Mouse (Mus musculus) hematopoietic stem cell, adult 5-6 weeks (primary cell): ENCODE data around the gene Trp53tg5. TPM values are rescaled to one million over a fixed set of nuclear protein-coding genes. Genes with fewer than 3 reads are reported as not detected.

ENCODE experiments used
- ATAC-seq, 2 experiments: fragments of 125-278 bp in 1 of 2; replicated peaks in 1 of 2; 2 replicates each; pipeline ENCODE4 v1.8.0; 2016 to 2017; ENCODE audit warnings: inconsistent platforms in 2 of 2, mild to moderate bottlenecking in 2 of 2, moderate number of reproducible peaks in 2 of 2, low read depth in 1 of 2, moderate TSS enrichment in 1 of 2; ENCODE audit not compliant: low FRiP score in 2 of 2, poor library complexity in 2 of 2, severe bottlenecking in 2 of 2, insufficient read depth in 1 of 2, low TSS enrichment in 1 of 2
- total RNA-seq: library from RNA; stranded (forward); fragments of 172-1452, 232-1000 nt; gene quantifications from 2 replicates; pipeline ENCODE4 v1.2.3, GENCODE M21; 2017

Trp53tg5 gene
- total RNA-seq, 1 experiment from 2014 or later = not detected

DNA sequence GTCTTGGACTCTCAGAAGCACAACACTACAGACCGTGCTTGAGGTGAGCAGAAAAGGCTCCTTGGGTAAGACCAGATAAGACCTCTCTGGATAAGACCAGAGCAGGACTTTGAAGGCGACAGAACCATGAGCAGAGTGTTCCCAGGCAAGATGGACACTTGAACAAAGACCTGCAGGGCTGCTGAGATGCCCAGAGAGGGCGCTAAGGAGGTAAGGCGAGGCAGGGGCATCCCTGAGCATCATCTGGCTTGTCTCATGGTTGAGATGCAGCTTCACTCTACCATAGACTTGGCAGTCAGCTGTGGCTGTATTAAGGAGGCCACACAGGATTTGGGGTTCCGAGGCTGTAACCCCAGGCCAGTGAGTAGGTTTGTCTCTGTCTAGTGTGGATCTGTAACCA lies 25.8 kb upstream of the Trp53tg5 start:
- ATAC-seq = no peak

DNA sequence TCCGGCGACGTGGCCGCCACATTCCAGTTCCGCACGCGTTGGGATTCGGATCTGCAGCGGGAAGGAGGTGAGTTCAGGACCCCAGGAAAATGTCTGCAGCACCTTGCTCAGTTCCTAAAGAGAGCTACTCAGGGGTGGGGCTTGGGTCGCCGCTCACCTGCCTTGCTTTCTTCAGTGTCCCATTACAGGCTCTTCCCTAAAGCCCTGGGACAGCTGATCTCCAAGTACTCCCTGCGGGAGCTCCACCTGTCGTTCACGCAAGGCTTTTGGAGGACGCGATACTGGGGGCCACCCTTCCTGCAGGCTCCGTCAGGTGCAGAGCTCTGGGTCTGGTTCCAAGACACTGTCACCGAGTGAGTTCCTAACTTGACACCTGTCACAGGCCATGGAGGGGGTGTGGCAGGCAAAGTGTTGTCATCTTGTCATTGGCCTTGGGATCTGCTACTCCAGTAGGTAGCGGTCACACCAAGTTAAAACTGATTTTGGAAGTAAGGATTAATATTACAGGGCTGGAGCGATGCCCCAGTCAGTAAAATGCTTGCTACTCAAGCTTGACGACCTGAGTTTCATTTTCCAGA lies 24.3 kb upstream of the Trp53tg5 start:
- peak in 1 of 2 experiments; percentile 21; a peak in 1 of 4 replicates for ATAC-seq

DNA sequence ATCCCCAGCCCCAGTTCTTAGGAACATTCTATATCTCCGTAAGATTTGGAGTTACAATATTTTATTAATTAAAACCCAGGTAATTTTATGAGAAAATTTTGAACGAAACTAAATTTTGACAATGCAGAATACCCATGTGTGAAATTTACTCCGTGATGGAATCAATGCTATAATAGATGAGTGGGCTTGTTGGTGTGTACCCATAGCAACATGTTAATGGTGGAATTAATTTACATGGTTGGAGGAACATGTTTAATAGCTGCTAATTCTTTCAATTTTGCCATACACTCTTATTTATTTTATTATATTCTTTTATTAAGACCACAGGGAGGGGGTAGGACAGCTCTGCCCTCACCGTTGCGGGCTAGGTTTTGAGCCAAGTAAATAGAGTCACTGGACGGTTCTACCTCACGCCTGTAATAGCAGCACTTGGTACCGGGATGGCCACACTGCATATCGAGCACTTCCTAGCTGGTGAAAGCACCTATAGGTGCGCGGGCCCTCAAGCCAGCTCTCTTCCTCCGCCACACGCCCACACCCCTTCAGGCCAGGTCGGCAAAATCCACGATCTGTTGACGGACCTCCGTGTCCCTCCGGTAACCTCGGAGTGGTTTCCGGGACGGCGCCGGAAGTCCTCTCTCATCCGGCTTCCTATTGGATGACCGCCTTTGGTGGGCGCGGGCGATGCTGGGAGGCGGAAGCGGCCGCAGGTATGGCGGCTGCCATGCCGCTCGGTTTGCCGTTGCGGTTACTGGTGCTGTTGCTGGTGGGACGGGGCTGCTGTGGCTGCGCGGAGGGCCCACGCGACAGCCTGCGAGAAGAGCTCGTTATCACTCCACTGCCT lies 23.5 kb upstream of the Trp53tg5 start, which contains the start of gene Pigt:
Pigt (plus strand) TSS at position 674 of the 844 bp plus-strand sequence.
- peak; percentile 77 to 95 for ATAC-seq

DNA sequence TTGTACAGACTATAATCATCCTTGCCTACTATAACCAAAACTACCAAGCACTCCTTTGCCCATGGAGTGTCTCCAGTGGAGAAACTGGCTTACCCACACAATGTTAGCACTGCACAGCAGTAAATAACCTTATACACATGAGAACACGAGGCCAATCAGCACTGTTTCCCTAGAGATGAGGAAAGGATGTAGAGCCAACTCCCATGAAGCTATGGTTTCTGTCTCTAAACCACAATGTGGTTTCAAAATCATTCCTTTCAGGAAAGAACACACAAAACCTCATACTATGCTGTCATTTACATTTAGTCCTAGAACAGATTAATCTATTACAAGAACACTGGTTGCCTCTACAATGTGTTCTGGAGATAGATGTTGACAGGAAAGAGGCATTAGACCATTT lies 22.8 kb upstream of the Trp53tg5 start:
- ATAC-seq = no peak

DNA sequence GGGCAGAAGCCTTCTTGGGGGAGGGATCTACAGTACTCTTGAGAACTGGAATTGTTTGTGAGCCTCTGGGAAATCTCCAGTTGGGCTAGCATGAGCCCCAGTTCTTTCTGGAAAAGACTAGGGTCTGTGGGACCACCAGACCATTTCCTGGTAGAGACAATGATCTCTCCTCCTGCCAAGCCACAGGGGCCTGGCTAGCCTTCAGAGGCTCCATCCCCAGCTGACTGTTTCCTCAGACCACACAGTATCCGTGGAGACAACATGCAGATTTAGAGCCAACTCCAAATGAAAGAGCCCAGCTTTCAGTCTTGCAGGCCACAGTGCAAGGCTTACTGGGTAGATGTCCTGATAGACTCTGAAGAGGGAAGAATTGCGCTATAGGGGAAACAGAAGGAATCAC lies 20.6 kb upstream of the Trp53tg5 start:
- ATAC-seq = no peak

DNA sequence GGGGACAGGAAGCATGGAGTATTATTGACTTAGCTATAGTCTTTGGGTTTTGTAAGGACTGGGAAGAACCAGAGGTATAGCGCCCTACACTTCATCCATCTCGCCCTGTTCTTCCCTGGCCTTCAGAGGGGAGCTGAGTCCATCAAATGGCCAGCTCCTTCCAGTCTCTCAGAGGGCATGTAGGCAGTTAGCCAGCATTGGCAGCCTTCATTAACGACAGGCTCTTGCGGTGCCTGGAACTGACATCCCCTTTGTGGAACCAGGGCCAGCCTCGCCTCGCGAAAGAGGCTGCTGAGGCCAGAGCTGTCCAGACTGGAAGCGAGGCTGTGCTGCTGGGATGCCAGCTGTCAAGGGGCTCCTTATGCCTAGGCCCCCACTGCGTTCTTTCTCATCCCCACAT lies 14.3 kb upstream of the Trp53tg5 start:
- ATAC-seq = no peak

DNA sequence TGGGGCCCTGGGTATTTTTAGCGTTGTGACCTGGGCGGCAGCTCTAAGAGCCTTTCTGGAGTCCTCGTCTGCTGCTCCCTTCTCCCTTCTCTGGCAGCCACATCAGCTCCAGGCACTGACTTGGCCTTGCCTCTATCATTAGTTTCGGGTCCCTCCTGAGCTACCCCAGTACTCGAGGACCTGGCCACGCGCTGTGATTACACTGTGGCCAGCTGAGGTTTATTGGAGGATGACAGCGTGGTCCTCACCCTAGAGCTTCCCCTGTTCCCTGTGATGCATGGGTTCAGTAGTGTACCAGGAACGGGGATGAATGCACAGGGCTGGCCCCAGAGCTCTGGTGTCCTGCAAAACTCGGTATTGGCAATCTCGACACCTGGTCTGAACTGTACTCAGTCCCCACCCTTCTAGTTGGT lies 13.6 kb upstream of the Trp53tg5 start:
- 0 out of 4 replicates have a peak, but pooled peaks of 1 of the 2 experiments have one; percentile 3 for ATAC-seq

DNA sequence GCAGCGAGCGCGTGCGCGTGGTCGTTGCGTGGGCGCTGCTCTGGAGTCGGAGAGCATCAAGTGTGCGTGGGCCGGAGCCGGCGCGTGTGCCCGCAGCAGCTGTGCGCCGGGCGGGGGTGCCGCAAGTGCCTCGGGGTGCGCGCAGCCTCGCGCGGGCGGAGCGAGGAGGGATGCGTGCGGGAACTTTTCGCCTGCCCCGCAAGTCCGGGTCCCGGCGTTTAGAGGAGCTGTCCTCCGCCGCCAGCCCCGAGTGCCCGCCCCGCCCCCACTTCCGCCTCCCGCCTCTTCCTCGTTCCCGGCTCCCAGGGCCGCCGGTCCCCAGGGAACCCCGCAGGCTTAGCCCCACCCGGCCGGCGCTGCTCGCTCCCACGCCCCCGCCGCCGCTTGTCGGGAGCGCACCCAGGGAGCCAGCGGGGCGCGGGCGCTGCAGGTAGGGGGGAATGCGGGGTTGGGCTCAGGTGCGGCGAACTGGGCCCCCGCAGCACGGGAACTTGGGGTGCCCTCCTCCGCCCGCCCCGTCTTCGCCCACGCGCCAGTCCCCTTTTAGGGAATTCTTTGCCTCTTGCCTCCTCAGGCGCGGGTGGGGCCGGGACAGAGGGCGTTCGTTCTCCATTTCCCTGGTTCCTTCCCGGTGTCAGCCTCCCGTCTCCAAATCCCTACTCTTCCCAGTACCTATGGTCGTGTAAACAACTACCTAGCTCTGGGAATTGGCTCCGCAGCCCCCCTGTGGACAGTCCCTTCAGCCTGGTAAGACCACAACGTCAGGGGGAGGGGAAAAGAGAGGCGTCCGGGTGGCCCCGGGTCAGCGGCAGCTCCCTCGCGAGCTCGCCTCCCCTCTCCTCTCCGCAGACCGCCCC lies 13.0 kb upstream of the Trp53tg5 start:
- ATAC-seq = peak in 1 of 2 experiments; percentile 50; a peak in 1 of 4 replicates

DNA sequence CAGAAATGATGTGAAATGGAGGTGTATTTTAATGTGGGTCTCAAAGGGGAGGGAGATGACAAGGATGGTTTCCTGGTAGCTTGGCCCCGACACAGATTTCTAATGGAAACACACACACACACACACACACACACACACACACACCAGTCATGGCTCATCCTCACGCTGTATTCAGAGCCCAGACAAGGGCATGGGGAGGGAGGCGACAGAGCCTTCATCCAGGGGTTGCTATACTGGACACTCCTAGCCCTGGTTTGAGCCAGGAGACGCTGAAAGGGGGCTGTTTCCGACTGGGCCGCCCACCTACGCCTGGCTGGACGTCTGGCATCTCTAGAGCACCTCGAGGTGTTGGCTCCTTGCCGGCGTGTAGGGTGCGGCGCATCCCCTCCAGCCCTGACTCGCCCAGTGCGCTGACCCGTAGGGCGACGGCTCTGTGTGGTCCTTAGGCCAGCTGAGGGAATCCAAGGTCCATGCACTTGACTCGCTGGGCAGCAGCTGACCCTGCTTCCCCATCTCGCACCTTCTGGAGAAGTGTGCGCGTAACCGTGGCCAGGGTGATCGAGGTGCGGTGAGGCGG lies 12.2 kb upstream of the Trp53tg5 start, which contains the start of gene Dbndd2:
Dbndd2 (plus strand) TSS at position 426 of the 577 bp plus-strand sequence.
- 0 out of 4 replicates have a peak, but pooled peaks of 1 of the 2 experiments have one; percentile 2 for ATAC-seq

DNA sequence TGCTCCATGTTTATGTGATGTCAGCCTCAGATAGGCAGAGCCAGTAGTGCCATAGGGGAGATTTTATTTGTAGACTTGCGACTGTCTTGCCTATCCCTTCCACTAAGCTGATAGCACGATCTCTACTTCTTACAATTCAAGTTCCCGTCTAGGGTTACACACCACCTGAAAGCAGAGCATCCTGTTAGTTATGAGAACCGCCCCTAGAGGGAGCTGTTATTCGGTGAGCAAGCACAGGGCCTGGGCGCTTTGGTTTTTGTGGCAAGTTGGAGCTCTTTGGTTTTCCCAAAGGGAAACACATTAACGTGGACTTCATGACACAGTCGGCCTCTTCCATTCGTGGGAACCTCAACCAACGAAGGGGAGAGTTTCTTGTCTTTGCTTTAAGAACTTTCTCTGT lies 3.3 kb downstream of the Trp53tg5 start:
- peak; percentile 64 to 67; a peak in 3 of 4 replicates for ATAC-seq

DNA sequence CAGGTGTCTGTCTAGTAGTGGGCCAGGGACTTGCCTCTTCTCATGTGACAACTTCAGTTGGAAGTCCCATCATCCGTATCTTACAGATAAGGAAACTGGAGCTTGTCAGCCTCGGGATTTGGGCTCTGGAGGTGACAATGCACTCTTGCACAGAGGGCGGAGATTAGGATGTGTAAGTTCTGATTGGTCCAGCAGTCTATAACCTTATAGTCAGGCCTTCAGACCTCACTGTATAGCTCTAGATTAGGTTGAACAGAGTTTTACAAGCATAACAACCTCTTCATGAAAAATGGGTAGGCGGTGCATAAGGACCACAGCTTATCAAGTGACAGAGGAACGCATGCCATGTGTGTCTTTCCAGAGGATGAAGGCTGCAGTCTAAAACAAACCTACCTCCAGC lies 6.7 kb downstream of the Trp53tg5 start:
- no peak for ATAC-seq

DNA sequence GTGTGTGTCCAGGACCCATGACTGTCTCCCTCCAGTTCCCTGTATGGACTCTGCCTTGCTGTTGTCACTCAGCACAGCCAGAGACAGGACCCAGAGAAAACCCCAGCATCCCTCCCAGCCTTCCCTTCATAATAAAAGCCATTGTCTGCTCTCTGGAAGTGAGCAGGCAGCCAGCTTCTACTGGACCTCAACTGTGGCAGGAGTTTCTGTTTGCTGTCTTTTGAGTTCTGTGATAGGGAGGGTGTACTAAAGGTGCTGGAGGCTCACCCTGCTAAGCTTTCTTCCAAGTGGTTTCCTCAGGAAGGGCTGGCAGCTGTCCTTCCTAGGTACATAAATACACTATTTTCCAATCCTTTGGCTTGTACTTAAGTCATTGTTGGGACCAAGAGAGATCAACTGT lies 8.4 kb downstream of the Trp53tg5 start:
- ATAC-seq = no peak

DNA sequence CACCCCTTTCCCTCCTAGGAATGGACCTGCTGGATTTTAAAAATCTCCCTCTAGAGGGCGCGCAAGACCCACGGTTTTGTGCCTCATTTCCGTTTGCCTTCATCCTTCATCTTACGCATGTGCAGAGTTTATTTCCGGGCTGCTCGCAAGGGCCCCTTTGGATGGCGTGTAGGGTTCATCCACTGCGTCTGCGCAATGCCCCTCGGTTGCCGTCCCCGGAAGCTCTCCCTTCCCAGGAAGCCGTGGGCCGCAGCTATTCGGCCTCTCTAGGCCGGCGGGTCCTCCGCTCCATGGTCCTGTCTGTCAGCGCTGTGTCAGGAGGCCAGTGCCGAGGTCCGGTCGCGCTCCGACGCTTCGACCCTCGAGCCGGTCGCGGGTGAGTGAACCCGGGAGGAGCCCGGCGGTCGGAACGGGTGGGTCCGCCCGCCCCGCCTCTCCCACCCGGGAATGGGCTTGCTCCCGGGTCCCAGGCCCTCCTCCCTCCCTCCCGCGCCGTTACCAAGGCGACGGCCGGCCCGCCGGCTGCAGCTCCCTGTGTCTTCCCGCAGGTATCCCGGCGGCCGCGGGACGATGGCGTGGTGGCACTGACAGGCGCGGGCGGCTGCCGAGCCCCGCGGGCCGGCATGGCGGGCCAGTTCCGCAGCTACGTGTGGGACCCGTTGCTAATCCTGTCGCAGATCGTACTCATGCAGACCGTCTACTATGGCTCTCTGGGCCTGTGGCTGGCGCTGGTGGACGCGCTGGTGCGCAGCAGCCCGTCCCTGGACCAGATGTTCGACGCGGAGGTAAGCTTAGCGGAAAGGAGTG lies 12.6 kb downstream of the Trp53tg5 start, which contains the start of gene Gm20458:
Gm20458 (plus strand) TSS at position 223 of the 807 bp plus-strand sequence.
- peak; percentile 93 to 95 for ATAC-seq

DNA sequence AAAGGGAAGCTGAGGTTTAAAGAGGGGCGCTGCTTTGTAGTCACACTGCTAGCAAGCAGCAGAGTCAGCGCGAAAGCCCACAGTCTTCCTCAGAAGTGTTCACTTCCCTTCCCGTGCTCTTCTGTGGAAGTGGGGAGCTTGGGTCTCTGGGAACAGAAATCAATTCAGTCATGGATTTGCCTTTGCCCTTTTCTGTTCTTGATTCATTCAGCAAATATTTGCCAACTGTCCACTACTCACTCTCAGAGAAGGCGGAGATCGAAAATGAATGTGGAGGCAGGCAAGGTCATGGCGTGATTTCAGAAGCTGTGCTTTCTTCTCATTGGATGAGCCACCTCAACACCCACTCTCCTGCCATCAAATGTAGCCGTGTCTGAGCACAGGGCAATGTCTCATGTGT lies 15.0 kb downstream of the Trp53tg5 start:
- ATAC-seq = no peak; a peak in 1 of 4 replicates

DNA sequence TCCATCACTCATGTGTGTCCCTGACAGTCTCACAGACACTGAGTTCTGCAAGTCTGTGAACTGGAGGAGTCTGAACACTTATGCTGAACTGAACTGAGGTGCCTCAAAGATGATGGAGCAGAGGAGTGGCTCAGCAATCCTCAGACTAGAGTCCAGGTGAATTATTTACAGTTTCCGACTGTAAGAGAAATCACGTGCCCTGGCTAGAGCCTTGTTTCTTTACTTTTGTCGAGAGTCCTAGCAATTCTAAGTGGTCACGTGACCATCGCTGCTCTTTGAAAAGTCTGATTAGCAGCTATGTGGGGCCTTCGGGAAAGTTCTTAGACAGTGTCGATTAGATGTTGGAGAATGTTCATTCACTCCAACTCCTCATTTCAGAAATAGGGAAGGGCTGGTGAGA lies 15.6 kb downstream of the Trp53tg5 start:
- no peak for ATAC-seq

DNA sequence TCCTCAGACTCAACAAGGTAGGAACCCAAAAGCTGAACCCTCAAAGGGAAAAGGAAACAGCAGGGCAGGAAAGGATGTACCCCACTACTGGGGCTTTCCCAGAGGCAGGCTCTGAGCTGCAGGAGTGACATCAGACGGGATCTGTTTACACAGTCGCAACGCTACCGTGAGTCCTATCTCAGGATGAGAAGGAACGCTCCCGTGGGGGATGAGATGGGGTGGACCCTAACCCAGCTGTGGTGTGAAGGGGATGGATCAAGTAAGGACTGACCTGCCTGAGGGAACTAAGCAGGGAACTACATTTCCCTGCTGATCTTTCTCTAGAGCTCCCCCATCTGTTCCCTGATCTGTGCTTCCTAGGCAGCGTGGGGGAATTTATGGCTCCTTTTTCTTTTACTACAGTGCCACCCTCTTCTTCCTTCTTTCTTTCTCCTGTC lies 16.6 kb downstream of the Trp53tg5 start, which contains the start of gene Sys1:
Sys1 (plus strand) TSS at position 101 of the 437 bp plus-strand sequence.
- ATAC-seq = no peak
